Mouse (Mus musculus): ENCODE measurements around the gene Rsg1. TPM values are rescaled to one million over a fixed set of nuclear protein-coding genes. Genes with fewer than 3 reads are reported as not detected.

Gene Rsg1
- polyA plus RNA-seq, 1 experiment from 2014 or later, result 5.1 TPM

Other genes starting within 250 kb of the Rsg1 start
- gene Atp13a2, start 227.1 kb upstream of the Rsg1 start, polyA plus RNA-seq (2014; fragmentation: Nextera tagmentation; extraction: Ambion mirVana), result 42.9 and 43.5 TPM in 2 replicates
- gene Mfap2, start 203.5 kb upstream of the Rsg1 start, polyA plus RNA-seq (2014; fragmentation: Nextera tagmentation; extraction: Ambion mirVana), result 745 and 811 TPM in 2 replicates
- 5.1 and 6.2 TPM in 2 replicates for gene Crocc, start 153.4 kb upstream of the Rsg1 start, polyA plus RNA-seq (2014; fragmentation: Nextera tagmentation; extraction: Ambion mirVana)
- 66.5 and 78.8 TPM in 2 replicates for gene Necap2, start 135.6 kb upstream of the Rsg1 start, polyA plus RNA-seq (2014; fragmentation: Nextera tagmentation; extraction: Ambion mirVana)
- 0.33 TPM in 1 of 2 replicates, not detected in the other for gene Spata21, start 125.6 kb upstream of the Rsg1 start, polyA plus RNA-seq (2014; fragmentation: Nextera tagmentation; extraction: Ambion mirVana)
- gene Szrd1, start 74.2 kb upstream of the Rsg1 start, polyA plus RNA-seq (2014; fragmentation: Nextera tagmentation; extraction: Ambion mirVana), result 38.7 and 40.2 TPM in 2 replicates
- 22.7 and 24.9 TPM in 2 replicates for gene Fbxo42, start 66.0 kb upstream of the Rsg1 start, polyA plus RNA-seq (2014; fragmentation: Nextera tagmentation; extraction: Ambion mirVana)
- gene Arhgef19, start 25.5 kb downstream of the Rsg1 start, polyA plus RNA-seq (2014; fragmentation: Nextera tagmentation; extraction: Ambion mirVana), result 17.4 and 17.7 TPM in 2 replicates
- 2.1 and 4.2 TPM in 2 replicates for gene Epha2, start 87.3 kb downstream of the Rsg1 start, polyA plus RNA-seq (2014; fragmentation: Nextera tagmentation; extraction: Ambion mirVana)
- gene Fam131c, start 154.3 kb downstream of the Rsg1 start, polyA plus RNA-seq (2014; fragmentation: Nextera tagmentation; extraction: Ambion mirVana), result 2.2 and 2.9 TPM in 2 replicates
- gene Clcnka, start 184.8 kb downstream of the Rsg1 start, polyA plus RNA-seq (2014; fragmentation: Nextera tagmentation; extraction: Ambion mirVana), result 1.2 and 1.3 TPM in 2 replicates
- gene Clcnkb, start 202.1 kb downstream of the Rsg1 start, polyA plus RNA-seq (2014; fragmentation: Nextera tagmentation; extraction: Ambion mirVana), result not detected in 2 replicates
- 3.4 and 8.8 TPM in 2 replicates for gene Hspb7, start 206.8 kb downstream of the Rsg1 start, polyA plus RNA-seq (2014; fragmentation: Nextera tagmentation; extraction: Ambion mirVana)
- not detected in 2 replicates for gene Srarp, start 222.1 kb downstream of the Rsg1 start, polyA plus RNA-seq (2014; fragmentation: Nextera tagmentation; extraction: Ambion mirVana)
- 22.0 and 28.7 TPM in 2 replicates for gene Zbtb17, start 230.7 kb downstream of the Rsg1 start, polyA plus RNA-seq (2014; fragmentation: Nextera tagmentation; extraction: Ambion mirVana)